Mouse (Mus musculus) T-helper 2 cell (primary cell): Measurements from ENCODE around the gene Psmd14.

Experiments
- in situ Hi-C: fragments of 300-600 bp; cut with MboI, MseI; formaldehyde crosslinking; loops from one replicate; pipeline ENCODE4 v1.15.1; 2025; ENCODE audit warnings: high pct_unique_total_duplicates

Gene Psmd14

GRCm38 (mm10) chr2:61759234-61759855, 47.9 kb downstream of the Psmd14 start:
- in situ Hi-C loops = no loop called here

DNA sequence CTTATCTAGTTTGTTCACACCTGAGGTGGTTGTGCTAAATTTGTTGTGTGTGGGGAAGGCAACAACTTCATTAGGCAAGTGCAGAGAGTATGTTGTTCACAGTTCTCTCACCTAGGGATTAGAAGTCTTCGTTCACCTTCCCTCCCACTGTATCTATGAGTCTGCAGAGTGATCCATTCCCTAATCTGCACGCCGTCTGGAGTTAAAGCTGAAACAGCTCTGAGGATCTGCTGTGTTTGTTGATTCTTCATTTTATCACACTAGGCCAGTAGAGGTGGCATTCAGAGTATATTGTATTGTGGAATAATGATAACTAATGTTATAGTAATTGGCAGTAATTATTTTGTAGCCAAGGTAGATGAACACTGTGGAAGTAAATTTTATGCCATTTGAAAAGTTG, 48.5 kb downstream of the Psmd14 start:
- in situ Hi-C loops = no loop called here

DNA sequence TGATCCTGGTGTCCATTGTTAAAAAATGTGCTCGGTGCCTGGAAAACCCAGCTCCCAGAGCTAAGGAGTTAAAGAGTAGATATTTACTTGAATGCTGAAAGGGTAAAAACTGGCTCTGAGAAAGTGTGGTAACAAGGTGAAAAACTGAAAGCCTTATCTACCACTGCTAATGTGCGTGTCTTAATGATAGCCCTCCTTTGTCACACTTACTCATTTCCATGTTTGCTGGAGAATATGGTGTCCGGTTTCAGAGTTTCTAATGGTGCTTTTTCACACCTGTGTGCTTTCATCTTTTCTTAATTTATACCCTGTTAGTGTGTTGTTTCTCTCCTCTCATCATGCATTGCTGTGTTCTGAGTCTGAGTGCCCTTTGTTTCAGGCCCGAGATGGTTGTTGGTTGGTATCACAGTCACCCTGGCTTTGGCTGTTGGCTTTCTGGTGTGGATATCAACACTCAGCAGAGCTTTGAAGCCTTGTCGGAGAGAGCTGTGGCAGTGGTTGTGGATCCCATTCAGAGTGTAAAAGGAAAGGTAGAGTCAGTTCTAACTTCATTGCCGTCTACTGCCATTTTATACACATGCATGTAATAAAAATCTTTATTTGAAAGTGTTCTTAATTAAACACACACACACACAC, 53.1 kb downstream of the Psmd14 start:
- in situ Hi-C loops = no loop called here

- in situ Hi-C loops = no loop called here
These were observed 54.0 kb downstream of the Psmd14 start for GRCm38 (mm10) chr2:61765526-61765925.

DNA sequence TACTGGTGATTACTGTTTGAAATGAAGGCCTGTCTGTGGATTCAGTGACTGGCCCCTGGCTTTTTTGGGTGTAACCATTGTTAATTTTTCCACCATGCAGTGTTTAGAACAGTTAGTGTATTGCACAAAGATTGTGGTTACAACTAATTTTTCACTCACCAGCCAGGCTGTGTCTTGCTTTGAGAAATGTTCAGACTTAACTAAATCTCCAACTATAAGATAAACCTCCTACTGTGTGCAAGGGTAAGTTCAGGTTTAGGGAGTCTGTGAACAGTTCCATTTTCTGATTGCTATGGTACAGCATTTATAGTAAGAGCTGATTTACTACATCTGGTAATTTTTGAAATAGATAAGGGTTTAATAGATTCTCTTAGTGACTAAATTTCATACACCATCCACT, 69.3 kb downstream of the Psmd14 start:
- in situ Hi-C loops = no loop called here

- in situ Hi-C loops = no loop called here
These were observed 83.5 kb downstream of the Psmd14 start for GRCm38 (mm10) chr2:61794960-61795359.

- in situ Hi-C loops = no loop called here
These were observed 86.6 kb downstream of the Psmd14 start for GRCm38 (mm10) chr2:61798048-61798447.

- in situ Hi-C loops = loop anchor here (25.0 kb wide), 1 partner anchor 660 kb away; no protein-coding TSS in a partner anchor
These were observed 91.3 kb downstream of the Psmd14 start, which contains the start of gene Tbr1 for GRCm38 (mm10) chr2:61802656-61803251. Tbr1 (plus strand) TSS chr2:61802930.

DNA sequence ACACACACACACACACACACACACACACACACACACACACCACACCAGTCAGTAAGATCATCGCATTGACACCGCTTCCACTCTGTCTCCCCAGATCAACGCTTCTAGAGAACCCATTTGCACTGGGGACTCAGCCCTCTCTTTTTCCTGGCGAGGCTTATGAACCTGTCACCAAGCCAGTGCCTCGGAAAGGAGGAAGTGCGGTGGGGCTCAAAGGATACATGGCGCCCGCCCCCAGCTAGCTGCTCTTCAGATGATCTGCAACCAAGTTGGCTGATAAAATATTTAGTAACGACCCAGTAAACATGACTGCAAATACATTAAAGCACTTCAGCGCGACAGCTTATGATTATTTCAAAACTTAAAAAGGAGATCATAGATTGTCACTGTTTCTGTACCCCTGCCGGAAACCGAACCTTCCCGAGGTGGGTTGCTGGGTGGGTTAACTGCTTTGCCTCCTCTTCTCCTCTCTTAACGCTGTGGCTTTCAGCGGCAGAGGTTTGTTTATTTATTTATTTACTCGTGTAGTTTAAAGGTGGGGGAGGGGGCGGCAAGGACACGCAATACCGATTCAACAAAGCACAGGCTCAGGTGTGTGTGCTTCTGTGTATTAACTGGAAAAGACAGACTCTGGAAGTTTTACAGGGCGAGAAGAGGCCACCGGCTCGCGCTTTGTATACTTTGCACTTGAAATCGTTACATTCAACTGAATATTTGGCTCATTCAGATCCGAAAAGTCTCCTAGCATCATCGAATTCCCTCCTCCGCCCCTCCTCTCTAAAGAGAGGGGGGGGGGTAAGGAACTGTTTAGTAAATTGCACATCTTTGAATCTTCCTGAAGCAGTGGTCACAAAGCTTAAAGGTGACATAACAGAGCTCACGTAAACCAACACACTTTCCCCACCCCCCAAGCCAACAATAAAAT, 92.2 kb downstream of the Psmd14 start:
- in situ Hi-C loops = loop anchor here (25.0 kb wide), 1 partner anchor 659 kb away; no protein-coding TSS in a partner anchor

DNA sequence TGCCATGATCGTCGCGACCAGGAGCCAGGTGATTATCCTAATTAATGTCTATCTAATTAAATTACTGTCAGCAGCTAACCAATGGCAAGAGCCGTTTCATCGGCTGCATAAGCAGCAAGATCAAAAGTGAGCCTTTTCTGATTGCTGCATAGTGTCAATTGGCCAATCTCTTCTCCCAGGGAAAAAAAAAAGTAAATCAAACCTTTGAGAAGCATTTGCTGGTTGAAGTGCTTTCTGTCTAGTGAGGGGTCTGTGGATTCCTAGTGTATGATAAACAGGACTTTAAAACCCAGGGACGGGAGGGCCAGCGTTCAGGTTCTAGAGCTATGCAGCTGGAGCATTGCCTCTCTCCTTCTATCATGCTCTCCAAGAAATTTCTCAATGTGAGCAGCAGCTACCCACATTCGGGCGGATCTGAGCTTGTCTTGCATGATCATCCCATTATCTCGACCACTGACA, 92.9 kb downstream of the Psmd14 start:
- in situ Hi-C loops = loop anchor here (25.0 kb wide), 1 partner anchor 658 kb away; no protein-coding TSS in a partner anchor

DNA sequence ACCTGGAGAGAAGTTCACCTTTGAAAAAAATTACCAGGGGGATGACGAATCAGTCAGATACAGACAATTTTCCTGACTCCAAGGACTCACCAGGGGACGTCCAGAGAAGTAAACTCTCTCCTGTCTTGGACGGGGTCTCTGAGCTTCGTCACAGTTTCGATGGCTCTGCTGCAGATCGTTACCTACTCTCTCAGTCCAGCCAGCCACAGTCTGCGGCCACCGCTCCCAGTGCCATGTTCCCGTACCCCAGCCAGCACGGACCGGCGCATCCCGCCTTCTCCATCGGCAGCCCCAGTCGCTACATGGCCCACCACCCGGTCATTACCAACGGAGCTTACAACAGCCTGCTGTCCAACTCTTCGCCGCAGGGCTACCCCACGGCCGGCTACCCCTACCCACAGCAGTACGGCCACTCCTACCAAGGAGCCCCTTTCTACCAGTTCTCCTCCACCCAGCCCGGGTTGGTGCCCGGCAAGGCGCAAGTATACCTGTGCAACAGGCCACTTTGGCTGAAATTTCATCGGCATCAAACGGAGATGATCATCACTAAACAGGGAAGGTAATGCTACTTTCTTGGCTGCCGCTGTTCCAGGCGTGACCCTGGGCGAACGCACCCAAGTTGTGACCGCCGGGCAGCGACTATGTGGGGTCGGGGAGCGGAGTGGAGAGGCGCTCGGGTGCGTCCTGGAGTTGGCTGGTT, 93.5 kb downstream of the Psmd14 start:
- in situ Hi-C loops = loop anchor here (25.0 kb wide), 1 partner anchor 657 kb away; no protein-coding TSS in a partner anchor

DNA sequence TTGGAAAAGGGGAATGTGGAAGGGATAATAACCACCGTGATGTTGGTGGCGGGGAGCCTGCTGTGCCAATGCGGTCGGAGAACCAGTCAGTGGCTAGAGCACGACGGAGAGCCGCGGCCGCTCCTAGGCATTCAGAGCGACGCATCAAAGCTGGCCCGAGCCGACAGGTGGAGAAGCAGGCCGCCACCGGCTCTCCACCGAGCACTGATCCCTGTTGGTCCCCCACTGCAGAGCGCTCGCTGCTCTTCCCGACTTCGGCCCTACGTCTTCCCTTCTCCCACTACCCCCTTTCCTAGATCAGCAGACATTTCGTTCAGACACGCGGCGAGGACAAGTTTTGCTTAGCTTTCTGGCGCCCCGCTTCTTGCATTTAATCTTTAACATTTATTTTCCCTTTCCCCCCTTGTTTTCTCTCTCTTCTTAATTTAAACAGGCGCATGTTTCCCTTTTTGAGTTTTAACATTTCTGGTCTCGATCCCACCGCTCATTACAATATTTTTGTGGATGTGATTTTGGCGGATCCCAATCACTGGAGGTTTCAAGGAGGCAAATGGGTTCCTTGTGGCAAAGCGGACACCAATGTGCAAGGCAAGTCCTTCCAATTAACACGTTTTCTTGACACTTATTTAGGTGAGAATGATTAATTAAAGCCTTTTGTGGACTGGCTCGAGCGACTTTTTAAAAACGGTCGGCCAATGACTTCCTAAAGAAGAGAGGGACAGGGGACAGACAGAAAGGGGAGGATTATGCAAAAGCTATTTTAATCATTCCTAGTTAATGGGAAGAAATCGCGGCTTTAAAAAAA, 94.2 kb downstream of the Psmd14 start:
- in situ Hi-C loops = loop anchor here (25.0 kb wide), 1 partner anchor 657 kb away; no protein-coding TSS in a partner anchor

DNA sequence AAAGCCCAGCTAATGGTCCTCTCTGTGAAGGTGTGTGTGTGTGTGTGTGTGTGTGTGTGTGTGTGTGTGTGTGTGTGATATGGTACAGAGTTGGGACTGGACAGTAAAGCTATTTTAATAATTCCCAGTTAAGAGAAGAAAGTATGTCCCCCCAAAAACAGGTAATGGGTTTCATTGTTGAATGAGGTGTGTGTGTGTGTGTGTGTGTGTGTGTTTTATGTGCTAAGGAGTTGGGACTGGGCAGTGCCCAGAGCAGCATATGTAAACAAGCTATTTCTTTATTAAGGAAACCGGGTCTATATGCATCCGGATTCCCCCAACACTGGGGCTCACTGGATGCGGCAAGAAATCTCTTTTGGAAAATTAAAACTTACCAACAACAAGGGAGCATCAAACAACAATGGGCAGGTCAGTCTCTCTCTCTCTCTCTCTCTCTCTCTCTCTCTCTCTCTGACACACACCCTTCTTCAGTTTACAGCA, 94.9 kb downstream of the Psmd14 start:
- in situ Hi-C loops = loop anchor here (25.0 kb wide), 1 partner anchor 656 kb away; no protein-coding TSS in a partner anchor

GRCm38 (mm10) chr2:61807151-61807550, 95.7 kb downstream of the Psmd14 start:
- in situ Hi-C loops = loop anchor here (25.0 kb wide), 1 partner anchor 655 kb away; no protein-coding TSS in a partner anchor

DNA sequence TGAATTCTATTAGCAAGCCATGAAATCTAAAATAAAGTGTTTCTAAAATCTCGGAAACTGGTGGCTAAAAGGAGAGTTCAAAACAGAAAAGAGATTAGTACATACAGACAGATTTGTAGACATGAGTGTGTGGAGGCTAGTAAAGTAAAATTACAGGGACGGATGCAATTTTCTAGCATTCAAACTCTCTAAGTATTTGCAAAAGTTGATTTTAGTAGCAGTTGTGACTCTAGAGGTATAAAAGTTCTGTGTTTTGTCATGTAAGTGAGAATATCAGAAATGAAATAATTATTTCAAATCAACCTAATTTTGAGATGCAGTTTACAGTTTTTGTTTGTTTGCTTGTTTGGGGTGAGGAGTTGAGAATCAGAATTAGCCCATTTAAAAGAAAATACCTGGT, 96.3 kb downstream of the Psmd14 start:
- in situ Hi-C loops = loop anchor here (25.0 kb wide), 1 partner anchor 655 kb away; no protein-coding TSS in a partner anchor

GRCm38 (mm10) chr2:61808776-61809175, 97.3 kb downstream of the Psmd14 start:
- in situ Hi-C loops = loop anchor here (25.0 kb wide), 1 partner anchor 654 kb away; no protein-coding TSS in a partner anchor

- in situ Hi-C loops = loop anchor here (25.0 kb wide), 1 partner anchor 653 kb away; no protein-coding TSS in a partner anchor
These were observed 97.9 kb downstream of the Psmd14 start for GRCm38 (mm10) chr2:61809381-61809780.

DNA sequence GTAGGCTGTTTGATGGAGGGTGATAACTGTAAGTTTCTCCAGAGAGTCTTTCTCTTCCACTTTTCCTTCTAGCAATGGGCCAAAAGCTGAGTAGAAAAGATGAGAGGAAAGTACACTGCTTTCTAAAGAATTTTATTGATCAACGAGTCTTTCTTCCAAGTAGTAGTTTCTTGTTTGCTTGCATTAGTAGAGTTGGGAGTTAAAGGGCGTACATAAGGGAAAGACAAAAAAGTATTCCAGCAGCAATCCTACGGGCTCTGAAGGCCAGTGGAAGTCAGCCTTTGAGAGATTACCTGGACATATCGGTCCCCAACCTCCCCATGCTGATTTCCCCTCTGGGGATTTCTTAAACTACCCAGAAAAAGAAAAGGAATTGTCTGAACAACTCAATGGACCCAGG, 99.3 kb downstream of the Psmd14 start:
- in situ Hi-C loops = loop anchor here (10.0 to 25.0 kb wide), 2 partner anchors 652 to 834 kb away; partner anchors contain the start of gene Ifih1

DNA sequence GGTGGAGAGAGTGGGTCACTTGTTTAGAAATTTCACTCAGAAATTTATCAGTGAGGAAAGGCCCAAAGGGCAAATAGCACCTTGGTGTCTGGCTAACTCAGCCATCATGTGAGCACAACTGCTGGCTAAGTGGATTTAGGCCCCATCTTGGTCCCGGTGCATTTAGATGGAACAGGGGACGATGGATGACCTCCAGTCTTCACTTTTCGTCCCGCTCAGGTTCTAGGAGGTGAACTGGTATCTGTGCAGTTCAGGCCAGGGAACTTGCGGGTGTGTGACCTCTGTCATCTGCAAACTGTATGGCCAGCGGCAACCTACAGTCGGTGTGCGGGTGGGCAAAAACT, 99.6 kb downstream of the Psmd14 start:
- in situ Hi-C loops = loop anchor here (10.0 to 25.0 kb wide), 2 partner anchors 651 to 834 kb away; partner anchors contain the start of gene Ifih1
